Mouse (Mus musculus): Measurements from ENCODE around the gene Ctdsp2.
A peak's percentile ranks its signal among the peaks of the same experiment; 100 is the strongest.

The Ctdsp2 gene

GRCm38 (mm10) chr10:126990313-126991056 is 12.0 kb downstream of the Ctdsp2 start:
- peak; percentile 76 to 84 for DNase-seq (ENCODE audit: low spot score in 2 of 2)

DNA sequence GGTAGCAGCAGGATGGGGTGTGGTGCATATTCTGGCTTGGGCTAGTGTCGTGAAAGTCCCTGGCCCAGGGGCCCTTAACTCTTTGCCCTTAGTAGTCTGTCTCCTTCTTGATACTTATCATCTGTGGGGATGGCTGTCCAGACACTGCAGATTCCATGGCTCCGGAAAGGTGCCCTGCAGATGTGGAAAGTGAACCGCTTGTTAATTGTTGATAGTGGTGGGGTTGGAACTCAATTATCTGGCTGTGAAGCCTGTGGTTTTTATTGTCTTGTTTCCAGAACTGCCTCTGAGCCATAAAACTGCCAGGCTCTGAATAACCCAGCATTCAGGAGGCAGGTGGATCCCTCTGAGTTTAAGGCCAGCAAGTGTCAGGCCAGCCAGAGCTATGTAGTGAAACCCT is 13.2 kb downstream of the Ctdsp2 start:
- DNase-seq (ENCODE audit: low spot score in 2 of 2): no peak

DNA sequence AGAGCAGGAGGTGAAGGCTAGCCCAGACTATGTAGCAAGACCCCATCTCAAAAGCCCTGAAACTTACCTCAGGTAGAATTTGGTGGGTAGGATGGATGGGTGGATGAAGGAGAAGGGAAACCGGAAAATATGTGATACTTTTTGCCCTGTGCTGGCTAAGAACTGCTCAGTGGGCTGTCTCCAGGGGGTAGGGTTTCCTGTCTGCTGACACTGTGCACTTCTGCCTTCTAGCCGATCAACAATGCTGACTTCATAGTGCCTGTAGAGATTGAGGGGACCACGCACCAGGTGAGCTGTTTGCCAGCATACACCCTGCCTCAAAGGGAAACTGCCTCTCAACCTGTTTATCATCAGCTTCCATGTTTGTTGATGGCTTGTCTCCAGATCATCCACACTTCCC is 15.1 kb downstream of the Ctdsp2 start:
- DNase-seq (ENCODE audit: low spot score in 2 of 2): peak in 1 of 2 experiments; percentile 24

- no peak for DNase-seq (ENCODE audit: low spot score in 2 of 2)
Measured at GRCm38 (mm10) chr10:126997340-126998113, 19.0 kb downstream of the Ctdsp2 start.

DNA sequence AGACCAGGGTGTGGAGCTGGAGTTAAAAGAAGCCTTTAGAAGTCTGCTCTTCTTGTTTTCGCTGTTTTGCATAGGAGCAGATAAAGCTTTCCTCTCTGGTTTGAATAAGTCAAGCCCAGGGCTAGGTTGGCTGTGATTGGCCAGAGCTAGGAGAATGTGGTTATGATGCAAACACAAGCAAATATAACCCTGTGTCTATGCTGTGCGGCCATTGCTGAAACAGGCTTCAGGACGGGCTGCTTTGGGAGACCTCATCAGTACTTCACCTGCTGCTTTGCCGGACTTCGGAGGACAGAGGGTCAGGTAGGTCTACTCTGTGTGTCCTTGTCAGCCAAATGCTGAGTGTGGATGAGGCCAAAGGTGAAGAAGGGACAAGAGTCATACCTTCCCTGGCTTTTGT is 22.0 kb downstream of the Ctdsp2 start, which contains the start of gene Avil:
TSS of gene Avil (plus strand) at position 181 of the 400 bp plus-strand sequence.
- no peak for DNase-seq (ENCODE audit: low spot score in 2 of 2)

GRCm38 (mm10) chr10:127001297-127001696 is 22.8 kb downstream of the Ctdsp2 start:
- DNase-seq (ENCODE audit: low spot score in 2 of 2): no peak

DNA sequence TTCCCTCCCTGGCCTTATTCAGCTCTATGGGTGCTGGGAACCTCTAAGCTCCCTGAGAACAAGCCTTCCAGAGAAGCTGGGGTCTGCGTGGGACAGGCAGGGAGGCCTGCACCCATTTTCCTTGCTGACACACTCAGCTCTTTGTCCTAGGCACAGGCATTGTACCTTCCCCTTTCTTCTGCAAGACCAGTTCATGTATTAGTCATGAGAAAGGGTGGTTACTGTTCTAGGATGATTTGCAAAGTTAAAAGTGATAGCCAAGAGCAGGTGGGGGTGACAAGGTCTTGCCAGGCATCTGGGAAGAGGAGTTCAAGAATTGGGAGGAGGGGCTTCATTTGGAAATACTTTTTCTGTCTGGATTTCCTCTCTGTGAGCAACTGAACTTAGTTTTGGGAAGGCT is 23.5 kb downstream of the Ctdsp2 start:
- no peak for DNase-seq (ENCODE audit: low spot score in 2 of 2)

DNA sequence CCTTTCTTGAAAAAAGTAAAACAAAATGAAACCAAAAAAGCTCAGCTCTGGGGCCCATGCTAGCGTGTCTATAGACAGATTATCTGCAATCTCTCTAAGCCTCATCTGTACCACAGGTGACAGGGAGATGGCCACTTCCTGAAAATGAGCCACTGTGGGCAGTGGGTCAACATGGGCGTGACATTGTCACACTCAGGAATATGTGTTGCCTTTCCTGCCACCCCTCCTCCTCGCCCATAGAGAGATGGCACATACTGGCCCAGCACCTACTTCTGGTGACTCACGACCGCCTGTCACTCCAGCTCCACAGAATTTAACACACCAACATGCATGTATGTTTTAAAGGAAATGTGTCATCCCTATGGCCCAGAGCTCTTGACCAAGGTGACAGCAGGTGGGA is 24.2 kb downstream of the Ctdsp2 start:
- DNase-seq (ENCODE audit: low spot score in 2 of 2): peak; percentile 15 to 54

- no peak for DNase-seq (ENCODE audit: low spot score in 2 of 2)
Measured at GRCm38 (mm10) chr10:127003334-127003733, 24.8 kb downstream of the Ctdsp2 start.

- no peak for DNase-seq (ENCODE audit: low spot score in 2 of 2)
Measured at GRCm38 (mm10) chr10:127003806-127004205, 25.3 kb downstream of the Ctdsp2 start.

GRCm38 (mm10) chr10:127016488-127016887 is 38.0 kb downstream of the Ctdsp2 start:
- DNase-seq (ENCODE audit: low spot score in 2 of 2): no peak

- no peak for DNase-seq (ENCODE audit: low spot score in 2 of 2)
Measured at GRCm38 (mm10) chr10:127017071-127017470, 38.6 kb downstream of the Ctdsp2 start.

GRCm38 (mm10) chr10:127018422-127018821 is 39.9 kb downstream of the Ctdsp2 start:
- DNase-seq (ENCODE audit: low spot score in 2 of 2): no peak

GRCm38 (mm10) chr10:127030336-127031296 is 52.1 kb downstream of the Ctdsp2 start, which contains the start of gene Tsfm:
Tsfm (minus strand) TSS chr10:127030840.
- peak; percentile 84 to 87 for DNase-seq (ENCODE audit: low spot score in 2 of 2)

DNA sequence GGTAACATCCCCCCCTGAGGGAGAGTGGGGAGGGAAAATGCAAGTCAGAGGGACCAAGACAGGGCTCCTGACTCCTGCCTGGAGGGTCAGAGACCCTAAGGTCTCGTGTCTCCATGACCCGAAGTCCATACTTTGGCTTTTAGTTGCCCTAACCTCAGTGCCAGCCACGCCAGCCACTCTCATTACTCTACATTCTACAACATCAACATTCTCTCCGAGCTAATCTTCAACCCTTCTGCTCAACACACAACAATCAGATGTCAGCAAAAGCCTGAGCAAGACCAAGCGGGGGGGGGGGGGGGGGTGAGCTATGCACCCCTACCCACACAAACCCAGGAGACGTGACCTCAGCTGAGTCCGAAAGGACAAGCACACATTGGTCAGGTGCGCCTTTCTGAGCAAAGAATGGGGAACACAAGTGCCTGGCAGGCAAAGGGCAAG is 54.8 kb downstream of the Ctdsp2 start:
- no peak for DNase-seq (ENCODE audit: low spot score in 2 of 2)

DNA sequence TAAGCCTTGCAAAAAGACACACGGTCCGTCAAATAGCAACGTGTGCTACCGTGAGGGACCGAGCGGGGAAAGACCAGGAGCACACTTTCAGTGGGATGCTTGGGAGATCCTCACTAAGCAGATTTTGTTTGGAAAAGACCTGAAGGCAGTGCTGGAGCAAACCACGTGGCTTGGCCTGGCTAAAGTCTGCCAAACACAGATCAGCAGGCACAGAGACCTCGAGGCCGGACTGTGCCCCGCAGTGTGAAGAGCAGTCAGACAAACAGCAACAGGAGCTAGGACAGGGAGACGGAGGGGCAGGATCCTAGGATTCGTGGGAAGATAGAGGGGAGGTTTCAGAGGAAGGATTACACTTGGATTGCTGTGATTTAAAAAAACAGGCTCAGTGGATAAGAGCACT is 57.8 kb downstream of the Ctdsp2 start:
- DNase-seq (ENCODE audit: low spot score in 2 of 2): no peak

DNA sequence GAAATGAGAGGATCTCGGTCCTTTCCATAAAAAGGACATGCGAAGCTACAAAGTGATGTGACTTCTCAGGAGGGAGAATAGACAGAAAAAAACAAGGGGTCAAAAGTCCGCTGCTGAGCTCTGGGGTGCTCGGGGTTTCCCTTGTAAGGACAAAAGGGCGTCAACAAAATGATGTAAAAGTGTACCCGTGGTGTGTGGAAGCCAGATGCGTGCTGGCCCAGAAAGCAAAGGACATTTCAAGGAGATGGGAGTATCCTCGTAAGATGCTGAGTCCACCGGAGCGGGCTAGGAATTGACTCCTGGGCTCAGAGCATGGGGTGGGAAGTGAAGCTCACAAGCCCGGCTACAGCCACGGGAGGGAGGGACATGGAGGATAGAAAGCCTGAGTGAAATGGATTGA is 59.1 kb downstream of the Ctdsp2 start:
- DNase-seq (ENCODE audit: low spot score in 2 of 2): no peak

DNA sequence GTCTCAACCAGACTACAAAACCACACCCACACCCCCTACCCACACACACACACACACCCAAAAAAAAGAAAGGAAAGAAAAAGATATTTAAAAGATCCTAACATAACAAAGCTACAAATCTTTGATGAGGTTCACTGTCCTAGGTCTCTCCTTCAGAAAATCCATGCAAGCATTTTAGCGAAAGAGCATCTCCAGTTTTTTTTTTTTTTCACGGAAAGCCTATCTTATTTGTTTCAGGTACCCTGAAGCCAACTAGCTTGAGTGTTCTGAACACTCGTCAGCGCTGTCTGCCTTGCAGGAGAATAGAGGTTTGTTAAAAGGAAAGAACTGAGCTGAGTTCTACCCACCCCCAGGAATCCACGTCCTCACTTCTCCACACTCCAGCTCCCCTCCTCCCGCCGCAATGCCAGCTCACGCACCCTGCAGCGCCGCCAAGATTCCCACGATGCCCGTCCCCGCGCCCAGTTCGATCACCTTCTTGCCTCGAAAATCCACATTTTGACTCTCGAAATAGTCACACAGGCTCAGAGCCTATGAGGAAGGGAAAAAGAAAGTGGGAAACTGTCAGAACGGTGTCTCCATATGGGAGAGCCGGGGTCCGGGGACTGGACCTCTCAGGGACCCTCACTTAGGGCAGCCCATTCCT is 62.2 kb downstream of the Ctdsp2 start:
- DNase-seq (ENCODE audit: low spot score in 2 of 2): no peak

- DNase-seq (ENCODE audit: low spot score in 2 of 2): no peak
Measured at GRCm38 (mm10) chr10:127041274-127041766, 62.8 kb downstream of the Ctdsp2 start, which contains the start of the genes Mettl1 and Eef1akmt3. Mettl1 (plus strand) TSS chr10:127041414. Eef1akmt3 (minus strand) TSS chr10:127041513.

DNA sequence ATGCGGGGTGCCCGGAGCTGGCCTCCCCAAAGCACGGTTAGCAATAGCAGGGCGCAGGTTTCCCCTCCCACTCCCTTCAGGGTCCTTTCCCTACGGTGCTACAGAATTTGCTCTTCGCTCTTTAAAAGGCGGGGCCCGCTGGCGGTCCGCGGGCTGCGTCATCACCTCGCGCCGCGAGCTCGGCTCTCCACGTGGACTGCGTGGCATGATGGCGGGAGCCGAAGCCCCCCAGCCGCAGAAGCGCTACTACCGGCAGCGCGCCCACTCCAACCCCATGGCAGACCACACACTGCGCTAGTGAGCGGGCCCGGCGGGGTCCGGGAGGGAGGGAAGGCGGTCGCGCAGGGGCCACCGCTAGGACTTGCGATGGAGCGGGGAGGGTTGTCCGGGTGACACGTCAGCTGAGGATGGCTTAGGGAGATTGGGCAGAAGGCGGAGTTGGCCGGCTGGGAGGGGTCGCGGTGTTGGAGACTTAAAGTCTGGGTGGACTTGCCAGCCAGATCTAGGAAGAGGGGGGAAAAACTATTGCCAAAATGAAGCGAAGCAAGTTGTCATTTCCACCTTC is 63.3 kb downstream of the Ctdsp2 start:
- peak; percentile 68 to 82 for DNase-seq (ENCODE audit: low spot score in 2 of 2)
